Mouse (Mus musculus) common myeloid progenitor, adult 5-6 weeks (primary cell): ENCODE results near the gene Crcp. TPM values are rescaled to one million over a fixed set of nuclear protein-coding genes. Genes with fewer than 3 reads are reported as not detected.
"Not testable (repeated sequence)": the region's sequence is repeated elsewhere in the genome, so short reads cannot be mapped to it uniquely, and the experiment has no call there.

Experiments
- ATAC-seq: replicated peaks from 2 replicates; pipeline ENCODE4 v1.8.0; 2016; ENCODE audit warnings: low read depth, mild to moderate bottlenecking, moderate TSS enrichment, inconsistent platforms; ENCODE audit not compliant: poor library complexity, severe bottlenecking
- total RNA-seq: library from RNA; stranded (forward); fragments of 200-1000, 187-1606 nt; gene quantifications from 2 replicates; pipeline ENCODE4 v1.2.3, GENCODE M21; 2017

The Crcp gene
- total RNA-seq, 1 experiment from 2014 or later: 40.0 TPM

- ATAC-seq: no peak
Observed at GRCm38 (mm10) chr5:130023067-130023766, 5.9 kb upstream of the Crcp start.

GRCm38 (mm10) chr5:130023767-130024539 is 5.1 kb upstream of the Crcp start:
- ATAC-seq: peak; percentile 91

GRCm38 (mm10) chr5:130027134-130027533 is 2.0 kb upstream of the Crcp start:
- no peak for ATAC-seq

GRCm38 (mm10) chr5:130027696-130028095 is 1.4 kb upstream of the Crcp start:
- ATAC-seq: no peak

DNA sequence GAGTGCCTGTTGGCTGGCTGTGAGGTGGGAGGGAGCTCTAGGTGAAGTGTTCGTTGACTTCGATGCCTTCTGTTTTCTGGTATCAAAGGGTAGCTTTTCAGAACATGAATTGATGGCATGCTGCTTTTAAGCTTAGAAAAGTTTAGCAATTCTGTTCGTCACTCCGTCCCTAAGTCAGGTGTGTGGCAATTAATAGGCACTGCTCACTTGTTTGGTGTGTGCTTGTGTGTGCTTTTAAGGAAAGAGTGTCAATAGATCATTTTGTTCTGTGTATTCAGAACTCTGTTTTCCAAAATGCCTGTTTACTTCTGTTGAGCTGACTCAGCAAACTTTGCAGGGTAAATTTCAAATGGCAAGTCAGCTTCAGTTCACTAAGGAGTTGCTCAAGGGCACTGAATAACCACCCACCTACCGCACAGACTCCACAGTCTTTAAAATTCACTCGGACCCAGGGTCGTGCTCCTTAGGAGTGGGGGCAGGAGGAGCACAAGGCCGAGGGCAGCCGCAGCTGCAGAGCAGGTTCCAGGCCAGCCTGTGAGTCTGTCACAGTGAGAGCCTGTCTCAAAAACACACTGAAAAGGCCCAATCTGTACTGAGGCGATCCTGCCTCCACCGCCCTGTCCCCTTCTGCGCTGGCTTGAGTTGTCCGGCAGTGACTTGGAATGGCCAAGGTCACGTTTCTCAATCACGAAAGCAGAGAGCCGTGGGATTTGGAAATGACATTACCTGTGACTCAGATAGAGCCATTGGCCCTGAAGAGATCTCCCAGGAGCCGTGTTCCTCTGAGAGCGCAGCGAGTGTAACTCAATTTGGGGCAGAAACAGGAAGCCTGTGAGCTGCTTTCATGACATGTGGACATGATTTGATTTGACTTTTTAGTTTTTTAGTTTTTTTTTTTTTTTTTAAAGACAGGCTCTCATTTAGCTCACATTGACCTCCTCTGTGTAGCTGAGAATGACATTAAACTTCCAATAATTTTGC is 2.6 kb downstream of the Crcp start:
- no peak for ATAC-seq

GRCm38 (mm10) chr5:130033869-130034268 is 4.8 kb downstream of the Crcp start:
- no peak for ATAC-seq

DNA sequence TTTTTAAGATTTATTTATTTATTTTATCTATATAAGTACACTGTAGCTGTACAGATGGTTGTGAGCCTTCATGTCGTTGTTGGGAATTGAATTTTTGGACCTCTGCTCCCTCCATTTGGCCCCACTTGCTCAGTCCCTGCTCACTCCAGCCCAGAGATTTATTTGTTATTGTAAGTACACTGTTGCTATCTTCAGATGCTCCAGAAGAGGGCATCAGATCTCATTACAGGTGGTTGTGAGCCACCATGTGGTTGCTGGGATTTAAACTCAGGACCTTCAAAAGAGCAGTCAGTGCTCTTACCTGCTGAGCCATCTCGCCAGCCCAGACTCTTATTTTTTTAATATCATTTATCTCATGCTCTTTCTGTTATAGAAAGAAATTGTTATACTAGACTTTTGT is 7.2 kb downstream of the Crcp start:
- ATAC-seq: not testable (repeated sequence)

DNA sequence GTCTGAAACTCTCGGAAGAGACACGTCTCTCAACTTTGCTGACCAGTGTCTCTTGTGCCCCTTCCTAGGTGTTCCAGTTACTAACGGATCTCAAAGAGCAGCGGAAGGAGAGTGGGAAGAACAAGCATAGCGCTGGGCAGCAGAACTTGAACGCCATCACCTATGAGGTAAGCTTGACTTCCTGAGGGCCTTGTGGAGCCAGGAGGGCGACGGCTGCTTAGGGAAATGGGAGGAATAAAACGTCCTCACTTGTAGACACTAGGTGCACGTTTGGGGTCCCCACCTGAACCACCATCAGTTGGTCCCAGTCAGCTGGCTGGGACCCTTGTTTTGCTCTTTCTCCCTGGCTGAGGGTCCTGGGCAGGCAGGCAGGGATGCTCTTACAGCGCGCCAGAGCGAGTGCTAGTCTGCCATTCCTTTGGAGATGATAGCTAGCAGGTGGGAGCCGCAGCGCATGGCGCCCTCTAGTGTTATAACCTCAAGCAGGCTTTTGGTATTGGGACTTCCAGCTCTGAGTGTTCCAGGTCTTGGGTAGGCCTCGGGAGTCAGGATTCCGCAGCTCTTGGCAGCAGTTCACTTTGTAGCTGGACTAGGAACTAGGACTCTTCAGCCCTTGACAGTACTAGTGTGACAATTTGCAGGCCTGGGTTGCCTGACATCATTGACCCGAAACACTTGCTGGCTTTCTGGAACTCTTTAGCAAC is 8.8 kb downstream of the Crcp start:
- peak; percentile 82 for ATAC-seq

DNA sequence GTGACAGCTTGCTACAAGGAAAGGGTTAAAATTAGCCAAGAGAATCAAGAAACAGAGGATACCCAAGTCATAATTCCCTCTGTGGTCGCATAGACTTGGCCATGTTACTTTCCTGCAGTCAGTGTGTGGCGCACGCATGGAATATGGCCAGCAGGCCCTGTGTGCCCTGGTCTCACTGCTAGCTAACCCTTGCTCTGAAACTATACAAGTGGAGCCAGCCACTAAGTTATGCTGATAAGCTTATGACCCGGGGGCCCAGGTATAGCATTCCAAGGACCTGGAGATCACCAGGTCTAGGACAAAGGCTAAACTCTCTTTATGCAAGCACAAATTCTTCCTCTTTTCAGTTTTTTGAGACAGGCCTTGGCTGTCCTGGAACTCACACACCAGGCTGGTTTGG is 11.7 kb downstream of the Crcp start:
- ATAC-seq: no peak

GRCm38 (mm10) chr5:130041262-130041661 is 12.2 kb downstream of the Crcp start:
- ATAC-seq: no peak

- no peak for ATAC-seq
Observed at GRCm38 (mm10) chr5:130043741-130044140, 14.7 kb downstream of the Crcp start.

DNA sequence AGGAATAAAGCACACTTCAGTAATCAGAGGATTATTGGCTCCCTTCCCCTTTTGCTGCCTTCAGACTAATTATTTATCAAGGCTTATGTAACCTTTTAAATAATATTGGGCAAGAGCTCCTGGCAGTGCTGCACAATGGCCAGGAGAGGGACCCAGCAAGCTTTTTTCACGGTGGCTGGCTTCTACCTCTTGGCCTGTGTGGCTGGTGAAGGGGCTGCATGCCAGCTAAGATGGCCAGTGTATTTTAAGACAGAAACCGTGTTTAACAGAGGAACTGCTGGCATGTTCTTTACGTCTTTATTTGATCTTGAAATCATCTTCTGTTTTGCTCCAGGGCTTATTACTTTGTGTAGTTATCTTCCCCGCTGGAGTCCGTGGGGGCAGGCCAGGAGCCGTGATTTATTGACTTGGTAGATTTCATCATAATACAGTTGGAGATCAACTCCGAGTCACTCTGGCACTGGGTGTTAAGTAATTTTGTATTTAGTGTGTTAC is 15.2 kb downstream of the Crcp start:
- ATAC-seq: peak; percentile 78

GRCm38 (mm10) chr5:130046100-130046499 is 17.0 kb downstream of the Crcp start:
- ATAC-seq: no peak

DNA sequence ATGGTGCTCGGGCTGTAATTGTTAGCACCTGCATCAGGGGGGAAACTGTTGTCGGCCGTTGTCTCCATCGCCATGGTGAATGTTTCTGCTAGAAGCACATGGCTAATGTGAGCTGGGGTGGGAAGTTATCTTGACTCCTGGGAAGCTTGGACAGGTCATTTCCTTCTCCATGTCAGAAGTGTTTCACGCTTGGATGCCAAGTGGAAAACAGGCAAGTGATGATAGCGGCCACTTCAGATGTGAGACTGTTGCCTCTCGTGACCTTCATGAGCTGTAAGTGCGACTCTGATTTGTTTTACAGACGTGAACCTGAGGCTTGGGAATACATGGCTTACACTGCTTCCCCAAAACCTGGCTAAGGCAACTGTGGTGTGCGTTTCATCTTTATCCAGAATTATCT is 17.5 kb downstream of the Crcp start:
- no peak for ATAC-seq

DNA sequence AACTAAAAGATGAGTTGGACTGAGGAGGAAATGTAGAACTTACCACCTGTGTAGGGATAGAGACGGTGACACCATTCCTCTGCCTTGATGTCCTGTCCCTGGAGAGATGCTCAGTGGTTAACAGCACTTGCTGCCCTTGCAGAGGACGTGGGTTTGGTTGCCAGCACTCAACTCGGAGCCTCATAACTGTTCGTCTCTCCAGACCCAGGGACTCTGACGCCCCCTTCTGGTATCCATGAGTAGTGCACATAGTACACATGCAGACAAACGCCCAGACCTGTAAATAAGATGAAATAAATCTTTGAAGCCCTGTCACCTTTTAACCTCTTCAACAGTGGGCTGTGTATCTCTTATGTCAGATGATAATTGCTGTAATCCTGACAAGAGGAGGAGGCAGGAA is 17.9 kb downstream of the Crcp start:
- no peak for ATAC-seq

- ATAC-seq: no peak
Observed at GRCm38 (mm10) chr5:130048786-130049520, 19.9 kb downstream of the Crcp start.

DNA sequence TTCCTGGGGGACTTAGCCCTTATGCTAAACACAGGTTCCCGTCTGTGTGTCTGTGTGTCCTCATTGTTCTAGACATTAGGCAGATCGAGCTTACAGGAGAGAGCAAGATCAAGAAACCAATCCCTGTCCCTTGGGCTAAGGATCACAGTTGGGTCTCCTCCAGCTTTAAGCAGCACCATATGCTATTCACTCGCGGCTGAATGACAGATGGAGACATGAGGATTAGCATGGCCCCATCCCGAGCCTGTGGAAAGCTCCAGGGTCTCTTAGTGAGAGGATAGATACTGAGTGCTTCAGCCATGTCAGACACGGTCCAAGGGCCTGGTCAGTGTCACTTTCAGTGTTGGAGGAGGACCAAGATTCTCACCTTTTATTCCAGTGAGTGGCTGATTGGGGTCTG is 21.3 kb downstream of the Crcp start:
- ATAC-seq: no peak

DNA sequence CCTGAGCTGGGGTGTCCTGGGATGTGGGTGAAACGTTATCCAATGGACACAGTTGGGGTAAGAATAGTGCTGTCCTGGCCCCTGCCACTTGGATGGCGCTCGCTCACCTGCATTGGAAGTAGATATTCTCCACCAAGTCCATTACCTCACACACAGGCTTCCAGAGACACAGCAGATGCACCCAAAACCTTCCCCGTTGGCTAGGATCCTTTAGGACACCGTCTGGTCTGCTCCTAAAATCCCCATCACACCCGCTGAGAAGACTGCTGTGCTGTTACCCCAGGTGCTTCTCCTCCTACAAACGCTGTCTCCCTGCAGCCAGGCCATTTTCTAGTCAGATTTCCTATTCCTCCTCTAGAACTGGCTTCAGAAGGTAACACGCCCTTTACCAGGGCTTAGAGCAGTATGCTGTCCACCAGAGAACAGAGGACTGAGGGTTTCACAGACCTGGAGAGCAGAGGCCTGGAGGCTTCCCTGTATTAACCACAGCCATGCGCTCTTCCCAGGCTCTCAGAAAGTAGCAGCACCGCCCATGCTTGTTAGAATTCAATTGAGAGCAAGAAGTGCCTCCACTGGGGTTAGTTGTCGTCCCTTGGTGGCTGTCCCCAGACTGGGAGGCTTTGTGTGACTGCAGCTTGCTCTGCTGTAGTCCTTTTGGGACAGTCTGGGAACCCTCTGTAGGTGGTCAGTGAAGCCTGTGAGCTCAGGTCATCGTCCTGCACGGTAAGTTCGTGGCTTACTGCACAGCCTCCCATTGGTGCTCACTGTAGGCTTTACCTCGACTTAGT is 22.2 kb downstream of the Crcp start:
- ATAC-seq: no peak
